Mouse (Mus musculus) ES-E14 (cell line): ENCODE data around the gene Klhl32. TPM values are rescaled to one million over a fixed set of nuclear protein-coding genes. Genes with fewer than 3 reads are reported as not detected.

Source experiments
- DNase-seq: peaks from one replicate; pipeline ENCODE4 v3.0.0-alpha.2; 2013; ENCODE audit warnings: low read depth, low spot score
- H3K27ac ChIP-seq: 2 replicates; pipeline ENCODE4 v1.5.1; 2012; ENCODE audit warnings: low read depth, mild to moderate bottlenecking, low read length, moderate library complexity, mixed read lengths; ENCODE audit not compliant: poor library complexity, insufficient read depth, severe bottlenecking
- H3K36me3 ChIP-seq: 2 replicates; pipeline ENCODE4 v1.6.1; 2012; ENCODE audit warnings: mild to moderate bottlenecking, low read length, moderate library complexity, mixed read lengths; ENCODE audit not compliant: control insufficient read depth, poor library complexity, insufficient read depth, severe bottlenecking
- H3K4me1 ChIP-seq, 2 experiments: fragments of 150-350 bp in 1 of 2; sonication (generic) in 1 of 2; 2 replicates each; pipeline ENCODE4 v1.6.1; 2012; ENCODE audit warnings: low read length in 2 of 2, mild to moderate bottlenecking in 1 of 2, mixed read lengths in 1 of 2; ENCODE audit not compliant: control insufficient read depth in 2 of 2, insufficient read depth in 2 of 2, poor library complexity in 1 of 2
- H3K4me3 ChIP-seq, 2 experiments: fragments of 150-350 bp in 1 of 2; sonication (generic) in 1 of 2; 2 replicates each; pipeline ENCODE4 v1.5.1; 2012; ENCODE audit warnings: low read length in 2 of 2, low read depth in 1 of 2, mild to moderate bottlenecking in 1 of 2, mixed read lengths in 1 of 2; ENCODE audit not compliant: insufficient read depth in 1 of 2, poor library complexity in 1 of 2, severe bottlenecking in 1 of 2
- H3K9ac ChIP-seq: 2 replicates; pipeline ENCODE4 v1.6.1; 2012; ENCODE audit warnings: low read depth, mild to moderate bottlenecking, low read length, mixed read lengths; ENCODE audit not compliant: poor library complexity, insufficient read depth, severe bottlenecking
- H3K9me3 ChIP-seq: fragments of 150-350 bp; sonication (generic); 2 replicates; pipeline ENCODE4 v1.6.1; 2012; ENCODE audit warnings: low read depth, mild to moderate bottlenecking, low read length; ENCODE audit not compliant: control insufficient read depth, insufficient read depth
- CHD2 ChIP-seq: IDR thresholded peaks from 2 replicates; pipeline ENCODE4 v1.6.1; 2014; ENCODE audit warnings: mild to moderate bottlenecking, low read depth, low read length, inconsistent platforms
- HCFC1 ChIP-seq: IDR thresholded peaks from 2 replicates; pipeline ENCODE4 v1.6.1; 2012; ENCODE audit warnings: low read length, inconsistent platforms, borderline replicate concordance; ENCODE audit not compliant: insufficient read depth
- MAFK ChIP-seq: IDR thresholded peaks from 2 replicates; pipeline ENCODE4 v1.6.1; 2014; ENCODE audit warnings: mild to moderate bottlenecking, low read depth, low read length, inconsistent platforms; ENCODE audit not compliant: insufficient read depth
- ZC3H11A ChIP-seq: IDR thresholded peaks from 2 replicates; pipeline ENCODE4 v1.6.1; 2012; ENCODE audit warnings: low read depth, mild to moderate bottlenecking, inconsistent platforms, low read length, borderline replicate concordance
- ZNF384 ChIP-seq: IDR thresholded peaks from 2 replicates; pipeline ENCODE4 v1.6.1; 2012; ENCODE audit warnings: low read depth, low read length, inconsistent platforms
- in situ Hi-C, 2 experiments: fragments of 600-800 bp; cut with MboI; formaldehyde crosslinking; loops; one replicate each; pipeline ENCODE4 v1.15.1; 2025; ENCODE audit warnings: low sequenced_read_pairs in 2 of 2, inconsistent platforms in 1 of 2; ENCODE audit not compliant: unreplicated experiment in 2 of 2
- total RNA-seq: library from RNA; depleted of rRNA; stranded (reverse); fragments of 300-350 nt; gene quantifications from 2 replicates; pipeline ENCODE4 v1.2.3, GENCODE M21; 2012

Gene Klhl32
- total RNA-seq, 1 experiment = 0.49 TPM

DNA sequence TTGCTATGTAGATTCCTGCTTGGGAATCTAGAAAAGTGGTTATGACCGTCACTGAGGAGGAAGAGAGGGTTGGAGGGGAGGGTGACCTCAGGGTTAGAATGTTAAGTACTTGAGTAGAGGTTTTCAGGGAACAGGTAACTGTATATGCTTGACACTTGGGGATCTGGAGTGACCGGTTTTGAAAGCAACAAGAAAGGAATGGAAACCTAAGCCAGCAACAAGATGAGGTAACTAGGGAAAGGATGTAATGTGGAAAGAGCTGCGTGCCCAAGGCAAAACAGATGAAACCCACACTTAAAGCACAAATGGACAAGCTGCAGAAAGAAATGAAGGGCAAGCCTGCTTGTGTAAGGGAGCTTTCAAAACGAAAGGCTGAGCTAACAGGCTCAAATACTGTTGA is 18.3 kb upstream of the Klhl32 start:
- Histone ChIP-seq H3K27ac (no peak overlapping the region), H3K4me1 (no peaks in the 10 kb centered on the region), H3K4me3 (no peak overlapping the region), H3K9me3 (no peaks in the 10 kb centered on the region), H3K9ac (no peak overlapping the region), H3K36me3 (no peaks in the 10 kb centered on the region)
- in situ Hi-C loops = no loop called here
- TF ChIP-seq ZNF384 (no peak), MAFK (no peak), CHD2 (no peak), ZC3H11A (no peak), HCFC1 (no peak)
- DNase-seq = no peak

DNA sequence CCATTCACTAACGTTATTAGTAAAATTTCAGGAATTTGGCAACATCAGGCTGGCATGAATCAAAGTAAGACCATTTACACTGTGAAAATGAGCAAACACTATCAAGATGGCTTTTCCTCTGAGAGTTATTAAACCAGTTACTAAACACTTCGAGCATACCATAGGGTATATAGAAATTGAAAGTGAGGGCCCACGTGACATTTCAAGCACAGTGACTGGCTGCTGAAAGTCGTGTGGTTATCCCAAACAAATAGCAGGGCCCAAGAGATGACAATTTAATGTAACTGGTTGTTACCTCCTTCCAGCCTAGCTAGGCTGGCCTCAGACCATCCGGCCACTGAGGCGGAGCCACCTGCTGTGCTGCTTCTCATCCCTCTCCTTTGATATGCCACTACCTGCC is 14.8 kb upstream of the Klhl32 start:
- no peaks in the 10 kb centered on the region for H3K9me3 ChIP-seq
- TF ChIP-seq HCFC1 (no peak), MAFK (no peak), ZNF384 (no peak), ZC3H11A (no peak), CHD2 (no peak)
- in situ Hi-C loops = no loop called here
- H3K9ac ChIP-seq = no peak overlapping the region
- no peak overlapping the region for H3K4me3 ChIP-seq
- H3K36me3 ChIP-seq = no peaks in the 10 kb centered on the region
- no peaks in the 10 kb centered on the region for H3K4me1 ChIP-seq
- no peak overlapping the region for H3K27ac ChIP-seq
- DNase-seq = no peak

DNA sequence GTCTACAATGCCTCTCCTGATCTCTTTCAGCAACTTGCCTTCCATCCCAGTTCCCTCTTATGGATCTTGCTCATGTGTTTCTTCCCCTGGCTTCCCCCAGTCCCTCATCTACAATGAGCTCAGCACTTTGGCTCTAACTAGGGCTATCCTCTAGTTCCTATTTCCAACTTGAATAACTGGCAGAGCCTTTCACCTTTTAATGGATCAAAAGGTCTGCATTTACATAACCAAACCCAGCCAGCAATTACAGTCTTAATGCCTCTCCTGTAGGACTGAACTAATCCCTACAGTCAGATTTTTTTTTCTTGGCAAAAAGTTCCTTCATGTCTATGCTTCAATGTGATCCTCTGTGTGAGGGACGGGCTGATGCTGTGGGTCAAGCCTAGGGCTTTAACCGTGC is 3.5 kb downstream of the Klhl32 start:
- Histone ChIP-seq H3K36me3 (no peaks in the 10 kb centered on the region), H3K9me3 (no peaks in the 10 kb centered on the region), H3K4me3 (no peak overlapping the region), H3K27ac (no peak overlapping the region), H3K4me1 (no peaks in the 10 kb centered on the region), H3K9ac (no peak overlapping the region)
- TF ChIP-seq ZC3H11A = no peak
- TF ChIP-seq HCFC1 = no peak
- no peak for TF ChIP-seq MAFK
- TF ChIP-seq CHD2 = no peak
- no peak for TF ChIP-seq ZNF384
- in situ Hi-C loops = no loop called here
- DNase-seq = no peak

DNA sequence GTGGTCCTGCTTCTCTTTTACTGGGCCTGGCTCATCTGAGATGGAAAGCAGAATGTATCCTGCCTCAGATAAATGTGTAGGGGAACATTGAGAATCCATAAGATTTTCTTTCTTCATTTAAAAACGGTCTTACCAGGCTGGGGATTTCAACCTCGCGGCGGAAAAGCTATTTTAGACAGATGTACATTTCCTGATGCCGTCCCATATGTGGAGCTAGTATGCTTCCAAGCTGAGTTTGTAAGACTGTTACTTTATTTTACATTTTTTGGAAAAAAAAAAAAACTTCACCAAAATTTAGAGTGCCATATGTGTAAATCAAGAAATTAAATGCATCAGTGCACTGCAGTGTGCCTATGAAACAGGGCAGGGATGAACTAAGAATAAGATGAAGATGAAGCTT is 5.4 kb downstream of the Klhl32 start:
- no peak for TF ChIP-seq CHD2
- no peak for TF ChIP-seq ZNF384
- no peak for TF ChIP-seq HCFC1
- TF ChIP-seq MAFK = no peak
- no peak for TF ChIP-seq ZC3H11A
- no peaks in the 10 kb centered on the region for H3K9me3 ChIP-seq
- H3K4me1 ChIP-seq = no peaks in the 10 kb centered on the region
- no peak for DNase-seq
- in situ Hi-C loops = no loop called here
- no peak overlapping the region for H3K4me3 ChIP-seq
- H3K36me3 ChIP-seq = no peaks in the 10 kb centered on the region
- H3K27ac ChIP-seq = no peak overlapping the region
- no peak overlapping the region for H3K9ac ChIP-seq

DNA sequence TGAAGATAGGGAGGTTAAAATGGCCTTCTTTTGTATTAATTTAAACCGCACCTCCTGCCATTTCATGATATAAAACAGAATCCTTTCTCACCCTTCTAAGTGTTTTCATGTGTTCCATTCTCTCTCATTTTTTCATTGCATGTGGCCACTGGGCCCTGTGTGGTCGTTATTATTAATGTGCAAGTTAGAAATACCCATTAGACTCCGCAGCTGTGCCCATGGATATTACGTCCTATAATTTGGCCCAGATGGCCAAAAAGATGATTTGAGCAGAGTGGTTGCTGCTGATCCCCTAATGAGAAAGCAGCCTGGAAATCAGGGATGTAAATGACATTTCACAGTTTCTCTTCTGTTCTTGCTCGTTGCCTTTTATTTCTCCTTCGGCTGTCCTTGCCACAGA is 12.4 kb downstream of the Klhl32 start:
- H3K4me1 ChIP-seq = no peaks in the 10 kb centered on the region
- TF ChIP-seq CHD2 (no peak), ZC3H11A (no peak), MAFK (no peak), HCFC1 (no peak), ZNF384 (no peak)
- no peak overlapping the region for H3K27ac ChIP-seq
- in situ Hi-C loops = no loop called here
- no peaks in the 10 kb centered on the region for H3K36me3 ChIP-seq
- no peak overlapping the region for H3K4me3 ChIP-seq
- no peak overlapping the region for H3K9ac ChIP-seq
- DNase-seq = no peak
- no peaks in the 10 kb centered on the region for H3K9me3 ChIP-seq
